Mouse (Mus musculus): ENCODE results near the gene Ppp1r1c. TPM values are rescaled to one million over a fixed set of nuclear protein-coding genes. Genes with fewer than 3 reads are reported as not detected.
"Not testable (repeated sequence)": the region's sequence is repeated elsewhere in the genome, so short reads cannot be mapped to it uniquely, and the experiment has no call there.

The Ppp1r1c gene
- polyA plus RNA-seq, 1 experiment from 2014 or later, result 0.53 TPM

GRCm38 (mm10) chr2:79793186-79793585 is 85.6 kb downstream of the Ppp1r1c start:
- no peak overlapping the region for H3K27ac ChIP-seq
- no peak overlapping the region for H3K4me3 ChIP-seq
- peaks cover 8% of the 10 kb centered on the region; the same call in 1 of the 2 replicates for H3K4me1 ChIP-seq
- H3K36me3 ChIP-seq, result no peaks in the 10 kb centered on the region
- H3K27me3 ChIP-seq, result no peaks in the 10 kb centered on the region
- no peak overlapping the region for H3K9ac ChIP-seq
- H3K4me2 ChIP-seq, result no peak overlapping the region
- WGBS, result 75% methylated on average over 2 of the region's 2 CpGs
- no peak for ATAC-seq (ENCODE audit: insufficient number of reproducible peaks, insufficient read depth, low FRiP score, low TSS enrichment, low read depth)
- no peaks in the 10 kb centered on the region for H3K9me3 ChIP-seq

- no peak for ATAC-seq (ENCODE audit: insufficient number of reproducible peaks, insufficient read depth, low FRiP score, low TSS enrichment, low read depth)
- Histone ChIP-seq H3K27ac (no peak overlapping the region), H3K4me1 (no peaks in the 10 kb centered on the region), H3K9ac (no peak overlapping the region), H3K4me2 (no peak overlapping the region), H3K27me3 (no peaks in the 10 kb centered on the region), H3K9me3 (no peaks in the 10 kb centered on the region), H3K4me3 (no peak overlapping the region), H3K36me3 (no peaks in the 10 kb centered on the region)
- WGBS, result 49% methylated on average over 2 of the region's 2 CpGs
Observed at GRCm38 (mm10) chr2:79797444-79797843, 89.9 kb downstream of the Ppp1r1c start.

GRCm38 (mm10) chr2:79798627-79799026 is 91.0 kb downstream of the Ppp1r1c start:
- no peaks in the 10 kb centered on the region for H3K4me1 ChIP-seq
- H3K27ac ChIP-seq, result no peak overlapping the region
- WGBS, result 26% methylated on average over 7 of the region's 7 CpGs
- no peak for ATAC-seq (ENCODE audit: insufficient number of reproducible peaks, insufficient read depth, low FRiP score, low TSS enrichment, low read depth)
- no peaks in the 10 kb centered on the region for H3K36me3 ChIP-seq
- no peak overlapping the region for H3K4me2 ChIP-seq
- no peak overlapping the region for H3K9ac ChIP-seq
- no peak overlapping the region for H3K4me3 ChIP-seq
- no peaks in the 10 kb centered on the region for H3K9me3 ChIP-seq
- no peaks in the 10 kb centered on the region for H3K27me3 ChIP-seq

- H3K36me3 ChIP-seq, result no peaks in the 10 kb centered on the region
- H3K9me3 ChIP-seq, result no peaks in the 10 kb centered on the region
- ATAC-seq (ENCODE audit: insufficient number of reproducible peaks, insufficient read depth, low FRiP score, low TSS enrichment, low read depth), result no peak
- peaks cover 3% of the 10 kb centered on the region; the same call in 1 of the 2 replicates for H3K4me1 ChIP-seq
- no peak overlapping the region for H3K4me2 ChIP-seq
- no peak overlapping the region for H3K27ac ChIP-seq
- WGBS, result 25% methylated on average over 3 of the region's 3 CpGs
- H3K4me3 ChIP-seq, result no peak overlapping the region
- no peaks in the 10 kb centered on the region for H3K27me3 ChIP-seq
- no peak overlapping the region for H3K9ac ChIP-seq
Observed at GRCm38 (mm10) chr2:79815708-79816484, 108.3 kb downstream of the Ppp1r1c start.

GRCm38 (mm10) chr2:79819543-79819942 is 112.0 kb downstream of the Ppp1r1c start:
- Histone ChIP-seq H3K36me3 (no peaks in the 10 kb centered on the region), H3K27me3 (no peaks in the 10 kb centered on the region), H3K4me1 (peaks cover 3% of the 10 kb centered on the region; the same call in 1 of the 2 replicates), H3K9me3 (no peaks in the 10 kb centered on the region), H3K9ac (no peak overlapping the region), H3K4me3 (no peak overlapping the region), H3K27ac (no peak overlapping the region), H3K4me2 (no peak overlapping the region)
- ATAC-seq (ENCODE audit: insufficient number of reproducible peaks, insufficient read depth, low FRiP score, low TSS enrichment, low read depth), result no peak
- 50% methylated on average over 3 of the region's 3 CpGs for WGBS

- Histone ChIP-seq H3K4me2 (no peak overlapping the region), H3K4me1 (no peaks in the 10 kb centered on the region), H3K27ac (no peak overlapping the region), H3K9me3 (no peaks in the 10 kb centered on the region), H3K4me3 (no peak overlapping the region), H3K9ac (no peak overlapping the region), H3K27me3 (no peaks in the 10 kb centered on the region), H3K36me3 (no peaks in the 10 kb centered on the region)
- WGBS, result 79% methylated on average over 4 of the region's 4 CpGs
- ATAC-seq (ENCODE audit: insufficient number of reproducible peaks, insufficient read depth, low FRiP score, low TSS enrichment, low read depth), result no peak
Observed at GRCm38 (mm10) chr2:79825853-79826252, 118.3 kb downstream of the Ppp1r1c start.

- Histone ChIP-seq H3K4me3 (no peak overlapping the region), H3K27ac (no peak overlapping the region), H3K9ac (no peak overlapping the region), H3K27me3 (no peaks in the 10 kb centered on the region), H3K4me1 (no peaks in the 10 kb centered on the region), H3K4me2 (no peak overlapping the region), H3K36me3 (no peaks in the 10 kb centered on the region), H3K9me3 (no peaks in the 10 kb centered on the region)
- 76% methylated on average over 6 of the region's 6 CpGs for WGBS
- ATAC-seq (ENCODE audit: insufficient number of reproducible peaks, insufficient read depth, low FRiP score, low TSS enrichment, low read depth), result no peak
Observed at GRCm38 (mm10) chr2:79839090-79839489, 131.5 kb downstream of the Ppp1r1c start.

- H3K4me2 ChIP-seq, result no peak overlapping the region
- no peak for ATAC-seq (ENCODE audit: insufficient number of reproducible peaks, insufficient read depth, low FRiP score, low TSS enrichment, low read depth)
- H3K9me3 ChIP-seq, result no peaks in the 10 kb centered on the region
- H3K27ac ChIP-seq, result no peak overlapping the region
- H3K4me1 ChIP-seq, result no peaks in the 10 kb centered on the region
- WGBS, result 61% methylated on average over 5 of the region's 5 CpGs
- no peaks in the 10 kb centered on the region for H3K27me3 ChIP-seq
- no peaks in the 10 kb centered on the region for H3K36me3 ChIP-seq
- H3K4me3 ChIP-seq, result no peak overlapping the region
- H3K9ac ChIP-seq, result no peak overlapping the region
Observed at GRCm38 (mm10) chr2:79839513-79839912, 131.9 kb downstream of the Ppp1r1c start.

GRCm38 (mm10) chr2:79847396-79847795 is 139.8 kb downstream of the Ppp1r1c start:
- not testable (repeated sequence) for H3K4me3 ChIP-seq; H3K4me2 ChIP-seq; ATAC-seq (ENCODE audit: insufficient number of reproducible peaks, insufficient read depth, low FRiP score, low TSS enrichment, low read depth); H3K9ac ChIP-seq; H3K4me1 ChIP-seq; H3K36me3 ChIP-seq; H3K27me3 ChIP-seq; H3K9me3 ChIP-seq; H3K27ac ChIP-seq
- 89% methylated on average over 13 of the region's 13 CpGs for WGBS

- no peak overlapping the region for H3K9ac ChIP-seq
- WGBS, result 82% methylated on average over 1 of the region's 1 CpGs
- no peaks in the 10 kb centered on the region for H3K4me1 ChIP-seq
- H3K4me3 ChIP-seq, result no peak overlapping the region
- no peaks in the 10 kb centered on the region for H3K36me3 ChIP-seq
- no peak for ATAC-seq (ENCODE audit: insufficient number of reproducible peaks, insufficient read depth, low FRiP score, low TSS enrichment, low read depth)
- H3K27ac ChIP-seq, result no peak overlapping the region
- H3K9me3 ChIP-seq, result no peaks in the 10 kb centered on the region
- H3K4me2 ChIP-seq, result no peak overlapping the region
- no peaks in the 10 kb centered on the region for H3K27me3 ChIP-seq
Observed at GRCm38 (mm10) chr2:79856874-79857273, 149.3 kb downstream of the Ppp1r1c start.

- Histone ChIP-seq H3K9me3 (no peaks in the 10 kb centered on the region), H3K9ac (no peak overlapping the region), H3K27me3 (no peaks in the 10 kb centered on the region), H3K4me2 (no peak overlapping the region), H3K4me3 (no peak overlapping the region), H3K27ac (no peak overlapping the region), H3K4me1 (no peaks in the 10 kb centered on the region), H3K36me3 (no peaks in the 10 kb centered on the region)
- WGBS, result 44% methylated on average over 9 of the region's 9 CpGs
- ATAC-seq (ENCODE audit: insufficient number of reproducible peaks, insufficient read depth, low FRiP score, low TSS enrichment, low read depth), result 0 out of 2 replicates have a peak, but pooled peaks have one; percentile 48
Observed at GRCm38 (mm10) chr2:79865275-79865999, 157.9 kb downstream of the Ppp1r1c start.

All from embryonic facial prominence, embryonic 13.5 days (tissue).